Mouse (Mus musculus) bone marrow macrophage, adult 2 months (primary cell): ENCODE data around the gene Eva1b.

Source experiments
- CTCF ChIP-seq: IDR thresholded peaks from 2 replicates; pipeline ENCODE4 v1.5.1; 2012; ENCODE audit warnings: low read depth, mild to moderate bottlenecking, low read length, moderate library complexity
- POLR2A ChIP-seq: IDR thresholded peaks from 2 replicates; pipeline ENCODE4 v1.6.1; 2012; ENCODE audit warnings: mild to moderate bottlenecking, low read depth, low read length, borderline replicate concordance

GRCm38 (mm10) chr4:126137773-126138172 is 9.8 kb upstream of the Eva1b start:
- TF ChIP-seq POLR2A (no peak), CTCF (no peak)
